Mouse (Mus musculus) lung, adult 2 months (tissue): ENCODE data around the gene Hapln4.

ENCODE experiments used
- CTCF ChIP-seq: fragments of 200-500 bp; IDR thresholded peaks from 2 replicates; pipeline ENCODE4 v1.5.1; 2011; ENCODE audit warnings: mild to moderate bottlenecking, low read length, control low read depth; ENCODE audit not compliant: insufficient read depth
- POLR2A ChIP-seq: fragments of 200-500 bp; IDR thresholded peaks from 2 replicates; pipeline ENCODE4 v1.6.1; 2011; ENCODE audit warnings: low read depth, mild to moderate bottlenecking, control low read depth, low read length, borderline replicate concordance; ENCODE audit errors: extremely low read depth

- TF ChIP-seq POLR2A: no peak
- no peak for TF ChIP-seq CTCF
Observed at GRCm38 (mm10) chr8:70086151-70086550, 2.9 kb downstream of the Hapln4 start.
